Mouse (Mus musculus): ENCODE data around the gene Fndc7. TPM values are rescaled to one million over a fixed set of nuclear protein-coding genes. Genes with fewer than 3 reads are reported as not detected.
"Not testable (repeated sequence)": the region's sequence is repeated elsewhere in the genome, so short reads cannot be mapped to it uniquely, and the experiment has no call there.

Gene Fndc7
- polyA plus RNA-seq, 2 experiments from 2014 or later: 0.22 to 0.68 TPM

- no peak for ATAC-seq
Observed at GRCm38 (mm10) chr3:108886934-108887617, 2.7 kb downstream of the Fndc7 start.

GRCm38 (mm10) chr3:108885686-108886530 lies 3.9 kb downstream of the Fndc7 start:
- ATAC-seq: no peak

GRCm38 (mm10) chr3:108884706-108885289 lies 5.0 kb downstream of the Fndc7 start:
- no peak for ATAC-seq

GRCm38 (mm10) chr3:108883067-108883466 lies 6.7 kb downstream of the Fndc7 start:
- no peak for ATAC-seq

GRCm38 (mm10) chr3:108881873-108882272 lies 7.9 kb downstream of the Fndc7 start:
- not testable (repeated sequence) for ATAC-seq

GRCm38 (mm10) chr3:108880544-108881507 lies 9.0 kb downstream of the Fndc7 start:
- ATAC-seq: peak; percentile 96

GRCm38 (mm10) chr3:108879836-108880435 lies 9.9 kb downstream of the Fndc7 start:
- peak; percentile 58 for ATAC-seq

- no peak for ATAC-seq
Observed at GRCm38 (mm10) chr3:108879129-108879528, 10.7 kb downstream of the Fndc7 start.

- no peak for ATAC-seq
Observed at GRCm38 (mm10) chr3:108870631-108871030, 19.2 kb downstream of the Fndc7 start.

GRCm38 (mm10) chr3:108867449-108867848 lies 22.4 kb downstream of the Fndc7 start:
- no peak for ATAC-seq

GRCm38 (mm10) chr3:108865676-108866075 lies 24.1 kb downstream of the Fndc7 start:
- peak; percentile 99 for ATAC-seq

- ATAC-seq: peak; percentile 3
Observed at GRCm38 (mm10) chr3:108865129-108865528, 24.7 kb downstream of the Fndc7 start.

GRCm38 (mm10) chr3:108863091-108863490 lies 26.7 kb downstream of the Fndc7 start:
- no peak for ATAC-seq

- not testable (repeated sequence) for ATAC-seq
Observed at GRCm38 (mm10) chr3:108862282-108862681, 27.5 kb downstream of the Fndc7 start.

GRCm38 (mm10) chr3:108860786-108861185 lies 29.0 kb downstream of the Fndc7 start:
- no peak for ATAC-seq

- no peak for ATAC-seq
Observed at GRCm38 (mm10) chr3:108858231-108858770, 31.5 kb downstream of the Fndc7 start.

GRCm38 (mm10) chr3:108857714-108858113 lies 32.1 kb downstream of the Fndc7 start:
- ATAC-seq: no peak

GRCm38 (mm10) chr3:108857124-108857470 lies 32.7 kb downstream of the Fndc7 start:
- ATAC-seq: peak; percentile 18

- peak; percentile 84 for ATAC-seq
Observed at GRCm38 (mm10) chr3:108856386-108857123, 33.3 kb downstream of the Fndc7 start.

- ATAC-seq: peak; percentile 59
Observed at GRCm38 (mm10) chr3:108855864-108856263, 33.9 kb downstream of the Fndc7 start.

GRCm38 (mm10) chr3:108855371-108855770 lies 34.4 kb downstream of the Fndc7 start:
- no peak for ATAC-seq
